Comparison of ENCODE assay signal across 20 mouse cellular contexts in genomic region chr13:57314512-57314911, GRCm38 (mm10).
DNase-seq lines count a peak whose midpoint lies in the region; ATAC-seq lines count a peak whose summit lies in the region.
"Had no signal": no experiment of that assay in that cellular context is flagged by ENCODE, and none has a peak within 500 bp of the region (broad histone marks: within the 10 kb centered on the region; RNA-seq: fewer than 3 reads in every experiment).

No protein-coding gene starts in this region.

- H3K36me3 ChIP-seq in forebrain, embryonic 10.5 days (replicated peaks): no peaks in the 10 kb centered on the region
- no peaks in the 10 kb centered on the region for H3K36me3 ChIP-seq in forebrain, embryonic 14.5 days (ENCODE audit: control insufficient read depth, insufficient read depth, low read length)
- H3K36me3 ChIP-seq in hindbrain, embryonic 16.5 days (ENCODE audit: control insufficient read depth, insufficient read depth, low read length): no peaks in the 10 kb centered on the region
- H3K36me3 ChIP-seq in hindbrain, embryonic 11.5 days (ENCODE audit: control insufficient read depth, insufficient read depth, low read length): no peaks in the 10 kb centered on the region
- H3K36me3 ChIP-seq: embryonic facial prominence, embryonic 12.5 days; forebrain, embryonic 12.5 days; heart, embryonic 13.5 days; hindbrain, embryonic 15.5 days had no signal

- no peaks in the 10 kb centered on the region for H3K9me3 ChIP-seq in forebrain, embryonic 10.5 days
- H3K9me3 ChIP-seq in forebrain, embryonic 14.5 days (replicated peaks; ENCODE audit: control insufficient read depth, low read length): peaks cover 1% of the 10 kb centered on the region; the same call in 1 of the 2 replicates
- H3K9me3 ChIP-seq in hindbrain, embryonic 16.5 days (ENCODE audit: control insufficient read depth, low read length): no peaks in the 10 kb centered on the region
- H3K9me3 ChIP-seq in hindbrain, embryonic 11.5 days (ENCODE audit: control insufficient read depth, low read length): 0 out of 2 replicates have a peak, but pooled peaks cover 2% of the 10 kb centered on the region
- H3K9me3 ChIP-seq: embryonic facial prominence, embryonic 12.5 days; hindbrain, embryonic 15.5 days had no signal

- peak; percentile 12 for DNase-seq in forebrain, embryonic 10.5 days (ENCODE audit: extremely low spot score, low spot score)
- DNase-seq in forebrain, embryonic 14.5 days (ENCODE audit: low spot score): no peak
- no peak for DNase-seq in hindbrain, embryonic 11.5 days (ENCODE audit: low spot score)
- peak; percentile 51 for DNase-seq in adrenal gland, adult 2 months
- peak; percentile 13 for DNase-seq in adrenal gland, postnatal 25 days
- no peak for DNase-seq in left cerebral cortex, postnatal 25 days (ENCODE audit: low spot score in 2 of 2)
- no peak for DNase-seq in left cerebral cortex, adult 11 months (ENCODE audit: low spot score)
- DNase-seq: cerebellum, adult 2 months; cerebellum, postnatal 14 days; embryo, embryonic 11 days; forebrain, postnatal 0 days; gastrocnemius, postnatal 36 days; heart, adult 18-20 months; kidney, adult 11 months; kidney, adult 9 months had no signal

- intact Hi-C loops in left cerebral cortex, postnatal 25 days (cut with DNase I): no loop called here

- H3K9ac ChIP-seq in forebrain, embryonic 14.5 days (ENCODE audit: low read length): no peak overlapping the region
- H3K9ac ChIP-seq in hindbrain, embryonic 16.5 days (ENCODE audit: low read depth, low read length): no peak overlapping the region
- H3K9ac ChIP-seq in hindbrain, embryonic 11.5 days (ENCODE audit: low read depth, low read length): no peak overlapping the region
- H3K9ac ChIP-seq: embryonic facial prominence, embryonic 12.5 days; forebrain, embryonic 12.5 days; forebrain, postnatal 0 days; heart, embryonic 13.5 days; hindbrain, embryonic 15.5 days had no signal

- ATAC-seq in forebrain, embryonic 14.5 days: no peak
- 0 out of 2 replicates have a peak, but pooled peaks have one; percentile 27 for ATAC-seq in hindbrain, embryonic 16.5 days
- no peak for ATAC-seq in hindbrain, embryonic 11.5 days (ENCODE audit: low FRiP score)
- ATAC-seq: forebrain, postnatal 0 days had no signal

- no peak overlapping the region for H3K4me2 ChIP-seq in forebrain, embryonic 14.5 days (ENCODE audit: low read length)
- H3K4me2 ChIP-seq in hindbrain, embryonic 16.5 days (ENCODE audit: low read length): no peak overlapping the region
- H3K4me2 ChIP-seq in hindbrain, embryonic 11.5 days (replicated peaks; ENCODE audit: low read depth, low read length): no peak overlapping the region
- H3K4me2 ChIP-seq: embryonic facial prominence, embryonic 12.5 days; forebrain, embryonic 12.5 days; heart, embryonic 13.5 days; hindbrain, embryonic 15.5 days had no signal

- 0 out of 2 replicates have a peak overlapping the region, but pooled peaks have one; percentile 20 for H3K27ac ChIP-seq in forebrain, embryonic 10.5 days
- no peak overlapping the region for H3K27ac ChIP-seq in forebrain, embryonic 14.5 days (ENCODE audit: low read depth, low read length)
- H3K27ac ChIP-seq in hindbrain, embryonic 16.5 days (ENCODE audit: low read depth, low read length): no peak overlapping the region
- no peak overlapping the region for H3K27ac ChIP-seq in hindbrain, embryonic 11.5 days (ENCODE audit: low read depth, low read length)
- H3K27ac ChIP-seq: embryonic facial prominence, embryonic 12.5 days; forebrain, embryonic 12.5 days; heart, embryonic 13.5 days; hindbrain, embryonic 15.5 days had no signal

- H3K27me3 ChIP-seq in forebrain, embryonic 10.5 days (ENCODE audit: poor library complexity, severe bottlenecking): peaks cover 12% of the 10 kb centered on the region; the same call in 1 of the 2 replicates
- no peaks in the 10 kb centered on the region for H3K27me3 ChIP-seq in forebrain, embryonic 14.5 days (replicated peaks; ENCODE audit: control insufficient read depth, insufficient read depth, low read length)
- no peaks in the 10 kb centered on the region for H3K27me3 ChIP-seq in hindbrain, embryonic 16.5 days (replicated peaks; ENCODE audit: control insufficient read depth, insufficient read depth, low read length)
- H3K27me3 ChIP-seq in hindbrain, embryonic 11.5 days (ENCODE audit: control insufficient read depth, insufficient read depth, low read length): no peaks in the 10 kb centered on the region
- H3K27me3 ChIP-seq: embryonic facial prominence, embryonic 12.5 days; heart, embryonic 13.5 days; hindbrain, embryonic 15.5 days had no signal

- H3K4me3 ChIP-seq in forebrain, embryonic 10.5 days: no peak overlapping the region
- H3K4me3 ChIP-seq in forebrain, embryonic 14.5 days (ENCODE audit: low read depth, low read length): no peak overlapping the region
- H3K4me3 ChIP-seq in hindbrain, embryonic 16.5 days (ENCODE audit: low read length): no peak overlapping the region
- H3K4me3 ChIP-seq in hindbrain, embryonic 11.5 days (ENCODE audit: low read depth, low read length): no peak overlapping the region
- H3K4me3 ChIP-seq: embryonic facial prominence, embryonic 12.5 days; forebrain, embryonic 12.5 days; heart, embryonic 13.5 days; hindbrain, embryonic 15.5 days had no signal

- 39% methylated on average over 9 of the region's 9 CpGs for WGBS in forebrain, embryonic 10.5 days
- WGBS in forebrain, embryonic 14.5 days: 29% methylated on average over 9 of the region's 9 CpGs
- WGBS in hindbrain, embryonic 16.5 days: 40% methylated on average over 9 of the region's 9 CpGs
- 49% methylated on average over 9 of the region's 9 CpGs for WGBS in hindbrain, embryonic 11.5 days

- H3K4me1 ChIP-seq in forebrain, embryonic 10.5 days: peaks cover 40% of the 10 kb centered on the region
- H3K4me1 ChIP-seq in forebrain, embryonic 14.5 days (ENCODE audit: control insufficient read depth, insufficient read depth, low read length): peaks cover 5% of the 10 kb centered on the region; the same call in 1 of the 2 replicates
- H3K4me1 ChIP-seq in hindbrain, embryonic 16.5 days (ENCODE audit: control insufficient read depth, insufficient read depth, low read depth, low read length): peaks cover 7% of the 10 kb centered on the region; the same call in 1 of the 2 replicates
- peaks cover 4% of the 10 kb centered on the region; the same call in 1 of the 2 replicates for H3K4me1 ChIP-seq in hindbrain, embryonic 11.5 days (replicated peaks; ENCODE audit: control insufficient read depth, insufficient read depth, low read length)

Comparison
In these comparisons a context has a peak if more than half of its experiments do, and no peak if none do; other contexts are left out.
1. DNase-seq: peak in forebrain, embryonic 10.5 days (single experiment), adrenal gland, adult 2 months (single experiment) and adrenal gland, postnatal 25 days (single experiment); none in forebrain, embryonic 14.5 days (single experiment), hindbrain, embryonic 11.5 days (single experiment), left cerebral cortex, postnatal 25 days (0 of 2) and left cerebral cortex, adult 11 months (single experiment).